Mouse (Mus musculus): ENCODE measurements at regions not wholly inside any gene's neighbourhood (a gene's known extent, or its start where the extent isn't known, plus 50 kb on each side); places are given as distances from the start of the nearest gene placed in this dataset.
"Not testable (repeated sequence)": the region's sequence is repeated elsewhere in the genome, so short reads cannot be mapped to it uniquely, and the experiment has no call there.

GRCm38 (mm10) chr2:128296423-128296822, 170.6 kb downstream of the Bcl2l11 start:
- not testable (repeated sequence) for TF ChIP-seq POLR2A (IDR thresholded peaks at IDR 0.05; ENCODE audit: insufficient read length, low read depth); MAX (IDR thresholded peaks at IDR 0.05; ENCODE audit: low read depth); MYOG (IDR thresholded peaks at IDR 0.05; ENCODE audit: control insufficient read depth in 1 of 3, insufficient read depth in 1 of 3, insufficient read length in 2 of 3, low read depth in 2 of 3); MYOD1 (IDR thresholded peaks at IDR 0.05; ENCODE audit: control insufficient read depth in 1 of 3, insufficient read length in 2 of 3, low read depth in 2 of 3); POLR2AphosphoS2 (IDR thresholded peaks at IDR 0.05; ENCODE audit: insufficient read length, low read depth); TCF3 (IDR thresholded peaks at IDR 0.05; ENCODE audit: insufficient read length, low read depth); REST (IDR thresholded peaks at IDR 0.05; ENCODE audit: insufficient read depth, insufficient read length)
